Mouse (Mus musculus) small intestine, adult 2 months (tissue): ENCODE results near the gene Rsl1.
"Not testable (repeated sequence)": the region's sequence is repeated elsewhere in the genome, so short reads cannot be mapped to it uniquely, and the experiment has no call there.

ENCODE experiments used
- CTCF ChIP-seq: fragments of 200-500 bp; IDR thresholded peaks from 2 replicates; pipeline ENCODE4 v1.5.1; 2012; ENCODE audit warnings: low read depth, mild to moderate bottlenecking, control low read depth, inconsistent platforms, low read length, moderate library complexity, mixed read lengths; ENCODE audit not compliant: insufficient replicate concordance, insufficient read length; ENCODE audit errors: extremely low read depth
- POLR2A ChIP-seq: fragments of 200-500 bp; IDR thresholded peaks from 2 replicates; pipeline ENCODE4 v1.6.1; 2012; ENCODE audit warnings: low read depth, mild to moderate bottlenecking, control low read depth, inconsistent platforms, low read length, moderate library complexity

GRCm38 (mm10) chr13:67127507-67127906 lies 45.5 kb upstream of the Rsl1 start:
- TF ChIP-seq POLR2A, CTCF: not testable (repeated sequence)
